Mouse (Mus musculus): ENCODE data around the gene Crebrf. TPM values are rescaled to one million over a fixed set of nuclear protein-coding genes. Genes with fewer than 3 reads are reported as not detected.
A peak's percentile ranks its signal among the peaks of the same experiment; 100 is the strongest.

Crebrf gene
- total and polyA plus RNA-seq, 3 experiments: 1.3 to 3.8 TPM; not detected in 1

- no peak overlapping the region for H3K4me3 ChIP-seq (ENCODE audit: control insufficient read depth in 1 of 2, insufficient read depth in 1 of 2, low read depth in 2 of 2, low read length in 2 of 2)
- H3K9ac ChIP-seq (ENCODE audit: control insufficient read depth, low read depth, low read length, poor library complexity, severe bottlenecking): no peak overlapping the region
- DNase-seq (ENCODE audit: low read depth, low spot score): no peak
- H3K9me3 ChIP-seq (replicated peaks; ENCODE audit: insufficient read depth, low read length): no peaks in the 10 kb centered on the region
- H3K27ac ChIP-seq (ENCODE audit: control insufficient read depth, low read depth, low read length): no peak overlapping the region
- peaks cover under 1% of the 10 kb centered on the region; the same call in 1 of the 2 replicates for H3K79me2 ChIP-seq (ENCODE audit: control insufficient read depth, insufficient read depth, low read length, poor library complexity)
- H3K36me3 ChIP-seq (ENCODE audit: control insufficient read depth in 1 of 2, insufficient read depth in 2 of 2, low read length in 2 of 2): peaks cover 5 to 7% of the 10 kb centered on the region in 2 experiments
- peaks cover 3% of the 10 kb centered on the region in 2 experiments for H3K4me1 ChIP-seq (ENCODE audit: control insufficient read depth in 1 of 2, insufficient read depth in 2 of 2, low read length in 2 of 2)
- no peaks in the 10 kb centered on the region for H3K27me3 ChIP-seq (ENCODE audit: control insufficient read depth in 1 of 2, insufficient read depth in 2 of 2, low read length in 2 of 2)
- no peak for TF ChIP-seq ZC3H11A (IDR thresholded peaks at IDR 0.05; ENCODE audit: low read depth, low read length)
- TF ChIP-seq TBP (IDR thresholded peaks at IDR 0.05; ENCODE audit: low read depth, low read length): no peak
- TF ChIP-seq ETS1 (IDR thresholded peaks at IDR 0.05; ENCODE audit: low read depth, low read length): 0 out of 2 replicates have a peak, but pooled peaks have one; percentile 10
These were observed 71.1 kb downstream of the Crebrf start for GRCm38 (mm10) chr17:26786586-26786985.

- Histone ChIP-seq H3K4me3 (ENCODE audit: control insufficient read depth in 1 of 2, insufficient read depth in 1 of 2, low read depth in 2 of 2, low read length in 2 of 2) (no peak overlapping the region), H3K9me3 (replicated peaks; ENCODE audit: insufficient read depth, low read length) (no peaks in the 10 kb centered on the region), H3K27ac (ENCODE audit: control insufficient read depth, low read depth, low read length) (no peak overlapping the region), H3K9ac (ENCODE audit: control insufficient read depth, low read depth, low read length, poor library complexity, severe bottlenecking) (no peak overlapping the region), H3K27me3 (ENCODE audit: control insufficient read depth in 1 of 2, insufficient read depth in 2 of 2, low read length in 2 of 2) (no peaks in the 10 kb centered on the region), H3K4me1 (ENCODE audit: control insufficient read depth in 1 of 2, insufficient read depth in 2 of 2, low read length in 2 of 2) (peaks cover 3 to 6% of the 10 kb centered on the region in 2 experiments; a peak in 3 of 4 replicates), H3K79me2 (ENCODE audit: control insufficient read depth, insufficient read depth, low read length, poor library complexity) (no peaks in the 10 kb centered on the region), H3K36me3 (ENCODE audit: control insufficient read depth in 1 of 2, insufficient read depth in 2 of 2, low read length in 2 of 2) (peaks cover 3 to 7% of the 10 kb centered on the region in 2 experiments; a peak in 3 of 4 replicates)
- DNase-seq (ENCODE audit: low read depth, low spot score): no peak
- TF ChIP-seq TCF12 (IDR thresholded peaks at IDR 0.05; ENCODE audit: low read depth, low read length) (no peak), ELF1 (IDR thresholded peaks at IDR 0.05; ENCODE audit: low read depth, low read length) (no peak), MAX (IDR thresholded peaks at IDR 0.05; ENCODE audit: low read length) (no peak), TAL1 (IDR thresholded peaks at IDR 0.05; ENCODE audit: low read length) (no peak), RAD21 (IDR thresholded peaks at IDR 0.05; ENCODE audit: low read depth, low read length) (no peak), CHD2 (IDR thresholded peaks at IDR 0.05; ENCODE audit: low read length) (no peak), MAFK (IDR thresholded peaks at IDR 0.05; ENCODE audit: borderline replicate concordance, low read depth, low read length) (no peak), ZMIZ1 (IDR thresholded peaks at IDR 0.05; ENCODE audit: low read depth, low read length) (no peak), ZC3H11A (IDR thresholded peaks at IDR 0.05; ENCODE audit: low read depth, low read length) (no peak), USF2 (IDR thresholded peaks at IDR 0.05; ENCODE audit: borderline replicate concordance in 1 of 2, insufficient read depth in 1 of 2, low read depth in 1 of 2, low read length in 2 of 2) (no peak), GATA1 (IDR thresholded peaks at IDR 0.05; ENCODE audit: low read depth, low read length) (no peak), TBP (IDR thresholded peaks at IDR 0.05; ENCODE audit: low read depth, low read length) (no peak), ETS1 (IDR thresholded peaks at IDR 0.05; ENCODE audit: low read depth, low read length) (no peak), KAT2A (conservative IDR thresholded peaks at IDR 0.05; ENCODE audit: low read depth, low read length) (no peak), POLR2AphosphoS2 (IDR thresholded peaks at IDR 0.05; ENCODE audit: low read length) (no peak), MXI1 (IDR thresholded peaks at IDR 0.05; ENCODE audit: low read depth, low read length) (no peak), MYB (IDR thresholded peaks at IDR 0.05; ENCODE audit: low read depth, low read length) (no peak), EP300 (IDR thresholded peaks at IDR 0.05; ENCODE audit: low read depth in 1 of 2, low read length in 2 of 2) (no peak), MEF2A (IDR thresholded peaks at IDR 0.05; ENCODE audit: extremely low read depth, insufficient replicate concordance, low read depth, low read length, poor library complexity, severe bottlenecking) (no peak), CHD1 (IDR thresholded peaks at IDR 0.05; ENCODE audit: low read depth, low read length) (no peak)
These were observed 73.5 kb downstream of the Crebrf start for GRCm38 (mm10) chr17:26788986-26789385.

Data from MEL (cell line).